Mouse (Mus musculus): ENCODE data around the gene Ccnc. TPM values are rescaled to one million over a fixed set of nuclear protein-coding genes. Genes with fewer than 3 reads are reported as not detected.

The Ccnc gene
- polyA plus RNA-seq (2015; fragmentation: Nextera tagmentation; extraction: Ambion mirVana): 65.7 and 75.0 TPM in 2 replicates

- Histone ChIP-seq H3K9me3 (no peaks in the 10 kb centered on the region), H3K27me3 (no peaks in the 10 kb centered on the region), H3K4me2 (replicated peaks) (peak within 1 kb of the TSS; percentile 77), H3K4me1 (replicated peaks) (peaks cover 15% of the 10 kb centered on the region), H3K4me3 (replicated peaks) (peak within 1 kb of the TSS; percentile 90), H3K27ac (peak within 1 kb of the TSS; percentile 89), H3K9ac (replicated peaks) (peak within 1 kb of the TSS; percentile 88), H3K36me3 (peaks cover under 1% of the 10 kb centered on the region)
- peak; percentile 99 for ATAC-seq
- under 1% methylated on average over 37 of the region's 37 CpGs for WGBS
These were observed at the start of gene Ccnc for GRCm38 (mm10) chr4:21727615-21728165. Ccnc (plus strand) TSS chr4:21727701.

- peak overlapping the region; percentile 54 for H3K4me2 ChIP-seq (replicated peaks)
- no peak overlapping the region for H3K27ac ChIP-seq
- no peaks in the 10 kb centered on the region for H3K36me3 ChIP-seq
- peaks cover 98% of the 10 kb centered on the region for H3K27me3 ChIP-seq
- H3K9me3 ChIP-seq: no peaks in the 10 kb centered on the region
- H3K9ac ChIP-seq (replicated peaks): peak overlapping the region; percentile 36
- peaks cover 23% of the 10 kb centered on the region for H3K4me1 ChIP-seq (replicated peaks)
- H3K4me3 ChIP-seq (replicated peaks): peak overlapping the region; percentile 37
- under 1% methylated on average over 83 of the region's 84 CpGs for WGBS
- ATAC-seq: peak; percentile 12
These were observed 49.2 kb upstream of the Ccnc start for GRCm38 (mm10) chr4:21678101-21678974.

GRCm38 (mm10) chr4:21678975-21679623 lies 48.4 kb upstream of the Ccnc start:
- Histone ChIP-seq H3K9me3 (no peaks in the 10 kb centered on the region), H3K4me3 (replicated peaks) (peak overlapping the region; percentile 37), H3K27me3 (peaks cover 100% of the 10 kb centered on the region), H3K36me3 (no peaks in the 10 kb centered on the region), H3K27ac (no peak overlapping the region), H3K9ac (replicated peaks) (peak overlapping the region; percentile 36), H3K4me2 (replicated peaks) (peak overlapping the region; percentile 54), H3K4me1 (replicated peaks) (peaks cover 22% of the 10 kb centered on the region)
- ATAC-seq: peak; percentile 89
- under 1% methylated on average over 53 of the region's 79 CpGs for WGBS

- Histone ChIP-seq H3K36me3 (no peaks in the 10 kb centered on the region), H3K4me3 (replicated peaks) (peak overlapping the region; percentile 37), H3K4me2 (replicated peaks) (peak overlapping the region; percentile 54), H3K27ac (no peak overlapping the region), H3K4me1 (replicated peaks) (peaks cover 24% of the 10 kb centered on the region), H3K27me3 (peaks cover 100% of the 10 kb centered on the region), H3K9me3 (no peaks in the 10 kb centered on the region), H3K9ac (replicated peaks) (no peak overlapping the region; the same call in 1 of the 2 replicates)
- peak; percentile 46 for ATAC-seq
- WGBS: under 1% methylated on average over 42 of the region's 42 CpGs
These were observed 47.6 kb upstream of the Ccnc start for GRCm38 (mm10) chr4:21679624-21680480.

DNA sequence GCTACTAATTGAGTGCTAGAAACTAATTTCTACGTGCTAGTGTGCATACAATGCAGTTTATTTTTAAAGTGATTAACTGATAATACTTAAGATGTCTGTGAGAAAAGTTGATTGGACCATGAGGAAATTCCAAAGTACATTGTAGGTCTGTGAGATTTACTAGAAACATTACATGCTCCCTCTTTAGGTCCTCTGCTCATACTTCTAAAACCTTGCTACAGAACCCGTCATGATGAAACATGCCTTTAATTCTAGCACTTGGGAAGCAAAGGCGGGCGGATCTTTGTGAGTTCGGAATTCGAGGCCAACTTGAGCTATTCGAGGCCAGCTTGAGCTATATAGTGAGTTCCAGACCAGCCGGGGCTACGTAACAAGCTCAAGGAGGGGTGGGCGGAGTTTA lies 46.5 kb upstream of the Ccnc start:
- ATAC-seq: no peak
- Histone ChIP-seq H3K27me3 (peaks cover 100% of the 10 kb centered on the region), H3K9ac (replicated peaks) (no peak overlapping the region), H3K36me3 (no peaks in the 10 kb centered on the region), H3K27ac (no peak overlapping the region), H3K4me1 (replicated peaks) (peaks cover 32% of the 10 kb centered on the region), H3K9me3 (no peaks in the 10 kb centered on the region), H3K4me3 (replicated peaks) (no peak overlapping the region), H3K4me2 (replicated peaks) (no peak overlapping the region)
- WGBS: 3% methylated on average over 10 of the region's 10 CpGs

GRCm38 (mm10) chr4:21682421-21683150 lies 44.9 kb upstream of the Ccnc start:
- Histone ChIP-seq H3K36me3 (no peaks in the 10 kb centered on the region), H3K27ac (no peak overlapping the region), H3K4me3 (replicated peaks) (no peak overlapping the region), H3K4me2 (replicated peaks) (no peak overlapping the region), H3K4me1 (replicated peaks) (peaks cover 32% of the 10 kb centered on the region), H3K9me3 (no peaks in the 10 kb centered on the region), H3K27me3 (peaks cover 100% of the 10 kb centered on the region), H3K9ac (replicated peaks) (no peak overlapping the region)
- no peak for ATAC-seq
- 10% methylated on average over 10 of the region's 10 CpGs for WGBS

DNA sequence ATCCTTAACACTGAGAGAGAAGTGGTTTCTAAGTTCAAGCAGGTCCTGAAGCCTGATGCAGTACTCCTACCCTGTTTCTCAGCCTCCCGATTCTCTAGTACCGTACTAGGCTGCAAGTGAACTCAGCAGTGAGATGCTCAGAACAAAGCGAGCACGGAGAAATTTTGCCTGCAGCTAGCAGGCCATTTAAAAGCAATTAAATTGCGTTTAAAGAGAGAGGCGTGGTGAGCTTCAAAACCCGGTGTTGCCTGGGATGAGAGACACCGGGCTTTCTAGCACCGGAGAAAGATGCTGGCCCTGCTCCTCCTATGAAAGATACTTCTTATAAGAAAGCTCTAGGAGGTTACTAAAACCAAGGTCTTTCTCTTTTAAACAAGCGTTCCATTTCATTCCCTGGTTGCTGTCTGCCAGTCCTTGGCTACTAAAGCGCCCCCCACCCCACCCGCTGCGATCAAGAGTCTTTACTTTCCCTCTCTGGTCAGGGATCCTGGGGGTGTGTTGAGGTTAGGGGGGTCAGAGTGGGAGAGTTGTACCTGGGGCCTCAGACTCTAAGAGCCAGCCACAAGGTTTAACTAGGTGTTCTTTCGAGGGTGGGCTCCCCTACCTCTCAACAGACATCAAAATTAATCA lies 43.0 kb upstream of the Ccnc start:
- Histone ChIP-seq H3K4me3 (replicated peaks) (peak overlapping the region; percentile 27; the same call in 1 of the 2 replicates), H3K9me3 (no peaks in the 10 kb centered on the region), H3K9ac (replicated peaks) (no peak overlapping the region), H3K4me1 (replicated peaks) (peaks cover 30% of the 10 kb centered on the region), H3K4me2 (replicated peaks) (no peak overlapping the region), H3K27me3 (peaks cover 93% of the 10 kb centered on the region), H3K36me3 (no peaks in the 10 kb centered on the region), H3K27ac (no peak overlapping the region)
- under 1% methylated on average over 14 of the region's 14 CpGs for WGBS
- no peak for ATAC-seq

- ATAC-seq: peak; percentile 65
- no peak within 1 kb of the TSS for H3K27ac ChIP-seq
- peaks cover 36% of the 10 kb centered on the region for H3K4me1 ChIP-seq (replicated peaks)
- peak within 1 kb of the TSS; percentile 27 for H3K4me3 ChIP-seq (replicated peaks)
- under 1% methylated on average over 38 of the region's 38 CpGs for WGBS
- H3K4me2 ChIP-seq (replicated peaks): peak within 1 kb of the TSS; percentile 43
- no peaks in the 10 kb centered on the region for H3K36me3 ChIP-seq
- peaks cover 93% of the 10 kb centered on the region for H3K27me3 ChIP-seq
- H3K9me3 ChIP-seq: no peaks in the 10 kb centered on the region
- no peak within 1 kb of the TSS for H3K9ac ChIP-seq (replicated peaks)
These were observed 41.9 kb upstream of the Ccnc start, which contains the start of gene Prdm13 for GRCm38 (mm10) chr4:21685595-21686091. Prdm13 (minus strand) TSS chr4:21685963.

- ATAC-seq: no peak
- Histone ChIP-seq H3K9ac (replicated peaks) (no peak overlapping the region), H3K27me3 (peaks cover 93% of the 10 kb centered on the region), H3K4me2 (replicated peaks) (no peak overlapping the region), H3K4me1 (replicated peaks) (peaks cover 36% of the 10 kb centered on the region), H3K9me3 (no peaks in the 10 kb centered on the region), H3K4me3 (replicated peaks) (no peak overlapping the region), H3K27ac (no peak overlapping the region), H3K36me3 (no peaks in the 10 kb centered on the region)
- WGBS: 2% methylated on average over 11 of the region's 11 CpGs
These were observed 41.1 kb upstream of the Ccnc start for GRCm38 (mm10) chr4:21686416-21686815.

DNA sequence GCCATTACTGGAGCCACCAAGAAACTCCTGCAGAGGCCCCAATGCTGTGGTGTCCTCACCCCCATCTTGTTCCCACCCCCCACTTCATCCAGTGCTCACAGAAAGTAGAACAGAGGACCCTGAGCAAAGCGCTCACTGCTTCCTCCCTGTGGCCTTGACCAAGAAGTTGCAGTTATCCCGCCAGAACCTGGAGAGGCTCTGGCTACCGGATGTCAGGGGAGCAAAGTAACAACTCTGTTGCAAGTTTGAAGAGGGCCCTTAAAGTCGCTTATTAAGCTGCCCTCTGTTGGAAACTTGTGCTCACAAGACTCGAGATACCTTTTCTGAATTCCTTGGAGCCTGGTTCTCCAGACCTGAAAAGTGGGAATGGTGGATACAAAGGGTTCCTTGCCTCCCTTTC lies 40.6 kb upstream of the Ccnc start:
- H3K9me3 ChIP-seq: no peaks in the 10 kb centered on the region
- no peaks in the 10 kb centered on the region for H3K36me3 ChIP-seq
- ATAC-seq: no peak
- H3K27ac ChIP-seq: no peak overlapping the region
- H3K4me1 ChIP-seq (replicated peaks): peaks cover 36% of the 10 kb centered on the region
- H3K4me3 ChIP-seq (replicated peaks): no peak overlapping the region
- H3K4me2 ChIP-seq (replicated peaks): no peak overlapping the region
- 1% methylated on average over 5 of the region's 5 CpGs for WGBS
- H3K9ac ChIP-seq (replicated peaks): no peak overlapping the region
- H3K27me3 ChIP-seq: peaks cover 93% of the 10 kb centered on the region

Measured in midbrain, embryonic 13.5 days (tissue).